Mouse (Mus musculus): ENCODE measurements around the gene D17H6S53E.

- TF ChIP-seq GATA1 (IDR thresholded peaks at IDR 0.05; ENCODE audit: borderline replicate concordance, low read length) (no peak), FLI1 (IDR thresholded peaks at IDR 0.05; ENCODE audit: low read length) (no peak)
These were observed 36.6 kb downstream of the D17H6S53E start for GRCm38 (mm10) chr17:35162730-35163129.
